In genomic region chr9:32709764-32710734, GRCm38 (mm10) we compare ENCODE assay signal across 9 mouse cellular contexts.
DNase-seq lines count a peak whose midpoint lies in the region; ATAC-seq lines count a peak whose summit lies in the region.
"Had no signal": no experiment of that assay in that cellular context is flagged by ENCODE, and none has a peak within 500 bp of the region (broad histone marks: within the 10 kb centered on the region; RNA-seq: fewer than 3 reads in every experiment).

No protein-coding gene starts in this region.

- peak overlapping the region; percentile 64 for H3K9ac ChIP-seq in heart, embryonic 13.5 days
- H3K9ac ChIP-seq in liver, embryonic 12.5 days = no peak overlapping the region

- no peak for ATAC-seq in heart, embryonic 13.5 days (ENCODE audit: extremely low read depth, insufficient number of reproducible peaks, low FRiP score, low TSS enrichment)
- ATAC-seq in liver, embryonic 12.5 days = no peak; the same call in 1 of the 2 replicates

- peak overlapping the region; percentile 59 for H3K27ac ChIP-seq in heart, embryonic 13.5 days (replicated peaks)
- no peak overlapping the region for H3K27ac ChIP-seq in liver, embryonic 12.5 days

- peaks cover 98% of the 10 kb centered on the region for H3K4me1 ChIP-seq in heart, embryonic 13.5 days
- H3K4me1 ChIP-seq in liver, embryonic 12.5 days = peaks cover 33% of the 10 kb centered on the region

- no peak for DNase-seq in heart, postnatal 14 days
- peak; percentile 67 for DNase-seq in 3T3-L1 (ENCODE audit: low read depth, low spot score)
- DNase-seq in adipocyte (ENCODE audit: low spot score) = peak; percentile 23
- DNase-seq in cerebellum, postnatal 25 days = no peak
- DNase-seq in right cerebral cortex, postnatal 4 days = no peak
- DNase-seq in urinary bladder, postnatal 4 days (ENCODE audit: low spot score in 2 of 2) = no peak

- H3K4me3 ChIP-seq in heart, embryonic 13.5 days = no peak overlapping the region
- no peak overlapping the region for H3K4me3 ChIP-seq in liver, embryonic 12.5 days

- intact Hi-C loops in heart, postnatal 14 days (cut with DNase I) = no loop called here

- peaks cover 6% of the 10 kb centered on the region for H3K36me3 ChIP-seq in heart, embryonic 13.5 days
- H3K36me3 ChIP-seq in liver, embryonic 12.5 days = no peaks in the 10 kb centered on the region
- H3K36me3 ChIP-seq: G1E had no signal

- peak overlapping the region; percentile 48 for H3K4me2 ChIP-seq in heart, embryonic 13.5 days
- H3K4me2 ChIP-seq in liver, embryonic 12.5 days = peak overlapping the region; percentile 25; the same call in 1 of the 2 replicates

- 45% methylated on average over 17 of the region's 17 CpGs for WGBS in heart, embryonic 13.5 days
- 17% methylated on average over 17 of the region's 17 CpGs for WGBS in liver, embryonic 12.5 days (ENCODE audit: insufficient replicate concordance)

- no peaks in the 10 kb centered on the region for H3K9me3 ChIP-seq in heart, embryonic 13.5 days
- H3K9me3 ChIP-seq in liver, embryonic 12.5 days (replicated peaks) = no peaks in the 10 kb centered on the region

- no peaks in the 10 kb centered on the region for H3K27me3 ChIP-seq in heart, embryonic 13.5 days (replicated peaks)
- H3K27me3 ChIP-seq in liver, embryonic 12.5 days (replicated peaks) = peaks cover 5% of the 10 kb centered on the region; the same call in 1 of the 2 replicates

Comparison
In these comparisons a context has a peak if more than half of its experiments do, and no peak if none do; other contexts are left out.
1. DNase-seq: peak in 3T3-L1 (single experiment) and adipocyte (single experiment); none in heart, postnatal 14 days (0 of 2), cerebellum, postnatal 25 days (0 of 2), right cerebral cortex, postnatal 4 days (single experiment) and urinary bladder, postnatal 4 days (0 of 2).